Mouse (Mus musculus) adrenal gland, adult (tissue): Measurements from ENCODE around the gene Arrdc5.

Experiments
- DNase-seq, 2 experiments: peaks; one replicate each; pipeline ENCODE4 v3.0.0; 2022 to 2023; ENCODE audit warnings: low spot score in 1 of 2; ENCODE audit not compliant: inconsistent age in 2 of 2

Arrdc5 gene

GRCm38 (mm10) chr17:56300186-56300585 lies at the start of gene Arrdc5:
Gene Arrdc5, minus strand, starts transcription at chr17:56300286.
- no peak for DNase-seq

- no peak for DNase-seq
These were observed 48.5 kb upstream of the Arrdc5 start for GRCm38 (mm10) chr17:56348586-56348985.

- DNase-seq = no peak
These were observed 48.0 kb upstream of the Arrdc5 start for GRCm38 (mm10) chr17:56348128-56348527.

- DNase-seq = no peak
These were observed 45.3 kb upstream of the Arrdc5 start for GRCm38 (mm10) chr17:56345364-56345763.

- peak in 1 of 2 experiments; percentile 29 for DNase-seq
These were observed 43.4 kb upstream of the Arrdc5 start for GRCm38 (mm10) chr17:56343466-56343865.

GRCm38 (mm10) chr17:56340717-56341116 lies 40.6 kb upstream of the Arrdc5 start:
- no peak for DNase-seq

- peak in 1 of 2 experiments; percentile 71 for DNase-seq
These were observed 38.8 kb upstream of the Arrdc5 start for GRCm38 (mm10) chr17:56338909-56339308.

- DNase-seq = no peak
These were observed 37.7 kb upstream of the Arrdc5 start for GRCm38 (mm10) chr17:56337791-56338190.

GRCm38 (mm10) chr17:56337190-56337589 lies 37.1 kb upstream of the Arrdc5 start:
- peak; percentile 58 to 87 for DNase-seq

GRCm38 (mm10) chr17:56332987-56333386 lies 32.9 kb upstream of the Arrdc5 start:
- no peak for DNase-seq

GRCm38 (mm10) chr17:56331256-56331655 lies 31.2 kb upstream of the Arrdc5 start:
- peak in 1 of 2 experiments; percentile 66 for DNase-seq

GRCm38 (mm10) chr17:56330345-56330744 lies 30.3 kb upstream of the Arrdc5 start:
- DNase-seq = no peak

- peak; percentile 55 to 82 for DNase-seq
These were observed 29.2 kb upstream of the Arrdc5 start for GRCm38 (mm10) chr17:56329267-56329666.

GRCm38 (mm10) chr17:56326153-56327147 lies 26.4 kb upstream of the Arrdc5 start:
- DNase-seq = no peak

- peak; percentile 100 for DNase-seq
These were observed 25.5 kb upstream of the Arrdc5 start, which contains the start of gene Kdm4b for GRCm38 (mm10) chr17:56325450-56326152. Gene Kdm4b, plus strand, starts transcription at chr17:56326062.

GRCm38 (mm10) chr17:56324419-56324818 lies 24.3 kb upstream of the Arrdc5 start:
- no peak for DNase-seq

GRCm38 (mm10) chr17:56309191-56309945 lies 9.3 kb upstream of the Arrdc5 start:
- no peak for DNase-seq

- no peak for DNase-seq
These were observed 8.0 kb upstream of the Arrdc5 start for GRCm38 (mm10) chr17:56308088-56308487.

GRCm38 (mm10) chr17:56305826-56306225 lies 5.7 kb upstream of the Arrdc5 start:
- peak in 1 of 2 experiments; percentile 51 for DNase-seq

GRCm38 (mm10) chr17:56305156-56305555 lies 5.1 kb upstream of the Arrdc5 start:
- no peak for DNase-seq

- DNase-seq = peak in 1 of 2 experiments; percentile 36
These were observed 4.6 kb upstream of the Arrdc5 start for GRCm38 (mm10) chr17:56304718-56305117.
